Mouse (Mus musculus): Measurements from ENCODE around the gene Gm17660.
A peak's percentile ranks its signal among the peaks of the same experiment; 100 is the strongest.
"Not testable (repeated sequence)": the region's sequence is repeated elsewhere in the genome, so short reads cannot be mapped to it uniquely, and the experiment has no call there.

The Gm17660 gene

GRCm38 (mm10) chr5:104042906-104043305, 34.5 kb downstream of the Gm17660 start:
- DNase-seq (ENCODE audit: low read depth, low spot score): no peak

- peak; percentile 77 for DNase-seq (ENCODE audit: low read depth, low spot score)
Measured at GRCm38 (mm10) chr5:104039154-104039932, 38.1 kb downstream of the Gm17660 start.

GRCm38 (mm10) chr5:104036686-104037085, 40.7 kb downstream of the Gm17660 start:
- no peak for DNase-seq (ENCODE audit: low read depth, low spot score)

- DNase-seq (ENCODE audit: low read depth, low spot score): no peak
Measured at GRCm38 (mm10) chr5:104035824-104036223, 41.6 kb downstream of the Gm17660 start.

GRCm38 (mm10) chr5:104035066-104035465, 42.3 kb downstream of the Gm17660 start:
- DNase-seq (ENCODE audit: low read depth, low spot score): no peak

GRCm38 (mm10) chr5:104032434-104033097, 44.8 kb downstream of the Gm17660 start:
- no peak for DNase-seq (ENCODE audit: low read depth, low spot score)

- no peak for DNase-seq (ENCODE audit: low read depth, low spot score)
Measured at GRCm38 (mm10) chr5:104025245-104025854, 52.1 kb downstream of the Gm17660 start.

GRCm38 (mm10) chr5:104024762-104025161, 52.6 kb downstream of the Gm17660 start:
- no peak for DNase-seq (ENCODE audit: low read depth, low spot score)

- DNase-seq (ENCODE audit: low read depth, low spot score): not testable (repeated sequence)
Measured at GRCm38 (mm10) chr5:104024193-104024592, 53.2 kb downstream of the Gm17660 start.

GRCm38 (mm10) chr5:104023289-104024020, 54.0 kb downstream of the Gm17660 start:
- no peak for DNase-seq (ENCODE audit: low read depth, low spot score)

GRCm38 (mm10) chr5:104022558-104022957, 54.9 kb downstream of the Gm17660 start:
- DNase-seq (ENCODE audit: low read depth, low spot score): peak; percentile 6

- peak; percentile 90 for DNase-seq (ENCODE audit: low read depth, low spot score)
Measured at GRCm38 (mm10) chr5:104021597-104022378, 55.6 kb downstream of the Gm17660 start, which contains the start of gene Hsd17b11. TSS of gene Hsd17b11 (minus strand) at chr5:104021919.
